Mouse (Mus musculus) liver (tissue): Measurements from ENCODE around the gene Setd4.
"Not testable (repeated sequence)": the region's sequence is repeated elsewhere in the genome, so short reads cannot be mapped to it uniquely, and the experiment has no call there.

Experiments used
- DNase-seq: peaks from one replicate; pipeline ENCODE4 v3.0.0-alpha.2; 2020; ENCODE audit warnings: mixed read lengths

Gene Setd4

DNA sequence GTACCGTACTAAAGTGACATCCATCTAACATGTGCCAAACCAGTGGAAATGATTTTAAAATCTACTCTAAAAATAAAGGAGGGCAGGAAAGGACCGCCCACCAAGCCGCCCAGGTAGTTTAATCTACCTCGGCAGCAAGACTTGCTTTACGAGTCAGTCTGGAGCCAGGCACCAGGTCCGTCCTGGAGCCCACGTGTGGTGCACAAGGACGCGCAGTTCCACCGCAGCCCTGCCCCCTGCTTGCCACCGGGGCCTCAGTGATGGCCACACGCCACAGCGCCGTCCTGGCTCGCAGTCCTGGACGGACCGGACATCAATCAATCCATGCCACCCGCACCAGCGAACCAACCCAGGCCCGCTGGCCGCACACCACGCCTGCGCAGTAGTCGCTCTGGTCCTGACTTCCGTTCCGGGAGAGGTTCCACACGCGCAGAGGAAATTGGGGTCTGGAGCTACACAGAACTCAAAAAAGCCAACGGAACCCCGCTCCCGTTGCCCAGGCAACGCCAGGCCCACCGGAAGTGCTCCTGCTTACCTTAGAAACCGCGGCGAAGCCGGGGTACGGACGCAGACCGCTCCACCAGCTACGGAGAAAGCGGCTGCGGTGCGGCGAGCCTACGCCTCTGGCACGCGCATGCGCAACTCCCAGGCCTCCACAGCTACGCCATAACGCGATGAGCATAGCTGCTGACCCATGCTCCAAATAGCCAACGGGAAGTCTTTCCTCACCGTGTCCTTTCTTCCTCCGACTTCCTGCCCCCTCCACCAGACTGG lies at the start of gene Setd4:
TSS of gene Setd4 (minus strand) at position 625 of the 774 bp plus-strand sequence.
- peak; percentile 91 for DNase-seq

DNA sequence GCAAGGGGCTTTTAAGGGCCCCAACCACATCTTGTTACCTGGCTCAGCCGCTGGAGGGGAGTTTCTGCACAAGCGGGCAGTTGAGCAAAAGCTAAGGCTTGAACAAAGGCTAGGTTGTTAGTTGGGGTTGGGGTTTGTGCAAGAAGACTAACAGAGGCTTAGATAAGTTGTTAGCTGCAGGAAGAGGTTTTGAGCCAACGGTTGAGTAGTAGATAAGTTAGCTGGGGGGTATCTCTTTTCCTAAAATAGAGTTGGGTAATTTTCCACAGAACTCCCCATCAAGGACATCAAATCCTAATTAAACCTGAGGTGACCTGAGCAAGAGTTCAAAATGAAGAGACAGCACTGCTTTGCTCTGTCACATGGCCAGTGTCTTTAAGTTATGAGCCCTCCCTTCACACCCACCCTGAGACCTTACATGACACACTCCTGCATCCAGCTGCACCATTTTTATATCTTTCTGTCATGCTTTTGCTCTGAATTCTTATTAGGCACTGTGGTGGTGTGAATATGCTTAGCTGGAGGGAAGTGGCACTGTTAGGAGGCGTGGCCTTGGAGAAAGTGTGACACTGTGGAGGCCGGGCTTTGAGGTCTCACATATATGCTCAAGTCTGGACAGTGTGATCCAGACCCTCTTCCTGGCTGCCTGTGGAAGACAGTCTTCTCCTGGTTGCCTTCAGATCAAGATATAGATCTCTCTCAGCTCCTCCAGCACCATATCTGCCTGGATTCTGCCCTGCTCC lies 44.7 kb upstream of the Setd4 start:
- DNase-seq = no peak

DNA sequence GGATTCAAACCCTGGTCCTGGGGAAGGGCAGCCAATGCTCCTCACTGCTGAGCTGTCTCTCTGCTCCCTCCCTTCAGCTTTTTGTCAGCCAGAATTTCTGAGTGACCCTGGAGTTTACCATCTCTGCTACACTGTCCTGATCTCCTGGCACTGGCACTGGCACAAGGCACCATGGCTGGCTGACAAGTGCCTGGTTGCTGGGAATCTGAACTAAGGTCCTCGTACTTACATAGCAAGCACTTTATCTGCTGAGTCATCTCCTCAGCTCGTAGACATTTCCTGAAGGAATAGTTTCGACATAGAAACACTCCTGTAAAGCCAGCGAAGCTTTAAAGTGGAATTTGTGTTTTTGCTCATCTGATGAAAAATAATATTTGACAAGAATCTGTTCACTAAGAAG lies 40.1 kb upstream of the Setd4 start:
- DNase-seq = no peak

DNA sequence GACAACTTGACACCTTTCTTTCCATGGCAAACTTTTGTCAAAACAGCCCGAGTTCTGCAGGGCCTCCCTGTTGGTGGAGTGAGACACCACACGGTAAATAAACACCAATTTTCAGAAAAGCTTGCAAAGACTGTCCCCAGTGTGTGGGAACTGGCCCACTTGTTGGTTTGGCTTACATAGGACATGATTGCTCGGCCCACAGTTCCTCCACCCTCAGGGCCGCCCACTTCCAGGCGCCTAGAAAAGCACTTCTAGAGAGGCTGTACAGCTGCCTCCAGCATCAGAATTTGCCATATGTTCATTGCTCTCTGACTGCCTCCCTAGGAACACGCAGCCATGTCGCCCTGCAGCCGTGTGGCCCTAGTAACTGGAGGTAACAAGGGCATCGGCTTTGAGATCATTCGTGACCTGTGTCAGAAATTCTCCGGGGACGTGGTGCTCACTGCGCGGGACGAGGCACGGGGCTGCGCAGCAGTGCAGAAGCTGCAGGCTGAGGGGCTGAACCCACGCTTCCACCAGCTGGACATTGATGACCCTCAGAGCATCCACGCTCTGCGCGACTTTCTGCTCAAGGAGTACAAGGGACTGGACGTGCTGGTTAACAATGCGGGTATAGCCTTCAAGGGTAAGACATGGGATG lies 24.0 kb upstream of the Setd4 start, which contains the start of gene Gm5678:
TSS of gene Gm5678 (plus strand) at position 337 of the 640 bp plus-strand sequence.
- no peak for DNase-seq

DNA sequence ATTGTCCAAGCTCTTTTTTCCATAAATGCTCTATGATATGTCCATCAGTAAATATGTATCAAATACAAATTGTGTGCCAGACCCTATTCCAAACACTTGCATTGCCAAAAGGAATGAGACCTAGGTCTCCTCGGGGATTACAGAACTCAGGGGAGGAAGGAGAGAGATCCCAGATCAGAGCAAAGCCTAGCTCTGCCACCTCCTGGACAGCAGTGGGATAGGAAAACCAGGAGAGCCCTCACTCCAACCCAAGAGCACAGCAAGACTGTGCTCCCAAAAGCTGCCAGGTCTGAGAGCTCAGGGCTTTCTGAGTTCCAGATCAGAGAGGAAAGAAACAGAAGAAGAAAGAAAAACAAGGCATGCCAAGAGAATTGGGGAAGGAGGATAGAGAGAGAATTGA lies 22.9 kb upstream of the Setd4 start:
- DNase-seq = no peak

DNA sequence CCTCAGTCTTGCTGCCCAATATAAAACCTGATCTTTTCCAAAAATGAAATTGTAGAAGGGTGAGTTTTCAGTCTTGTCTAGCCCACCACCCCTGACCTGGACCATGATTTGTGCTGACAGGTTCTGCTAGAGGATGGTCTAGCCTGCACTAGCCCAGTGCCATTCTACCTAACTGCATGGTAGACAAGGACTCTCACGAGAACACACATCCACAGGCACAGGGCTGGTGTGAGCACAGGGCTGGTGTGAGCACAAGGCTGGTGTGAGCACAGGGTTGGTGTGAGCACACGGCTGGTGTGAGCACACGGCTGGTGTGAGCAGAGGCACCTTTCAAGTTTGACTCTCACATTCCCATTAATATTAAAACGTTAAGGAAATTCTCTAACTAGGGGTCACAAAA lies 20.8 kb upstream of the Setd4 start:
- DNase-seq = no peak

DNA sequence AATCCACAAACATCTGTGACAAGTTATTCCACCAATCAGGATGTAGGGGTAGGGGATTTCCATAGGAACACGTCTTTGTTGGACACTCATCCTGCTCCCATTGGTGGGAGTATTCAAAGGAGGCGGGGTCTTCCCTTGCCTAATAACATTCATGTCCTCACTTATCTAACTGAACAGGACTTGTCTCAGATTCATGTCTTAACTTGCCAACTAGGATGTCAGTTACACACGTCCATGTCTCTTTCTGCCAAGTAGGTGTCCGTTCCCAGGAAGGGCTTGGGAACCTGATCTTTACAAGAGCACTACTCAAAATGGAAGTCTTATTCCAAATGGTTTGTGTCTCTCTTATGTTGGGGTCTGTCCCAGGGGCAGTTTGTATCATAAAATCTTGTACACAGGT lies 19.9 kb upstream of the Setd4 start:
- DNase-seq = not testable (repeated sequence)

DNA sequence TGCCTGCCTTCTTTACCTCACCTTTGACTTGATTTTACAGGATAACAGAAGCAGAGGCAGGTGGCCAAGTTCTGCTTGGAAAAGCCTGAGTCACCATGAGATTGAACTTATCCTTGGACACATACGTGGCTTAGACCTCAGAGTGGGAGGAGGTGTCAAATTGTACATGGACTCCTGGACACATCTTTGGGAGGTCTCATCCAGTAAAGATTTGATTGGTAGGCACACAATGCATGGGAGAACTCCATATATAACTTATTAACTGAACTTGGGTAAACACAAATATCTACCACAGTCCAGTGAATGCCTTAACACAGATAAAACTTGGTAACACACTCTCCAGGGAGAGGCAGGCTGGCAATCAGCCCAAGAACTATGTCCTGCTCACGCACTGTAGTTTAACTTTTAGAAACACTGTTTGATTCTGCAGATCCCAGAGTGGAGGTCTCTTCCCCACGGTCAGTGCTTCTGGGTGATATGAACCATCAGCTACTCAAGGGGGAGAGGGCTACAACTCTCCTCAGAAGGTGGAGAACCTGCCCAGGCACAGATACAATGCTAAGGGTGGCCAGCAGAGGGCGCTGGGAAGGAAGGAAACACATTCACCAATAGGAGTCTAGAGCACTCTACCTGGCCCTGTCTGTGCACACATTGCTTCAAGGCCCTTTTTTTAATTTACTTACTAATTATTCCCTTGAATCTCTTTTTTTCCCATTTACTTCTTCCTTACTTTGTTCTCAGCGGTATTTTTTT lies 11.4 kb upstream of the Setd4 start:
- DNase-seq = peak; percentile 81

DNA sequence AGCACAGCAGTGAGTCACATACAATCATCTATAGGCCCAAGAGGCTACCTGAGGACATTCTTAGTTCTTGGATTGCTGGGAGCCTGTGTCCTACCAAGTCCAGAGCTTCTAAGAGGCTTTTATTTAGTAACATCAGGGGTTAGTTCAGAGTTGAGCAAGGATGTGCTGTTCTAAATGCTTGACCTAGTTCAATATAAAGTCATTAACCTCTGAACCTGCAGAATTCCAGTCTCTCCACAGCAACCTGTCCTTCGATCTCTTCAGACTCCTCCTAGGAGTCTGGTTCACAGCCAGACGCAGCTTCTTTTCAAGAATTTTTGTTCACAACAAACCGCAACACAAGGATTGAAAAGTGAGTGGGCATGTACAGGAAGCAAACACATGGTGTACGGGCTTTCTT lies 7.1 kb upstream of the Setd4 start:
- no peak for DNase-seq

DNA sequence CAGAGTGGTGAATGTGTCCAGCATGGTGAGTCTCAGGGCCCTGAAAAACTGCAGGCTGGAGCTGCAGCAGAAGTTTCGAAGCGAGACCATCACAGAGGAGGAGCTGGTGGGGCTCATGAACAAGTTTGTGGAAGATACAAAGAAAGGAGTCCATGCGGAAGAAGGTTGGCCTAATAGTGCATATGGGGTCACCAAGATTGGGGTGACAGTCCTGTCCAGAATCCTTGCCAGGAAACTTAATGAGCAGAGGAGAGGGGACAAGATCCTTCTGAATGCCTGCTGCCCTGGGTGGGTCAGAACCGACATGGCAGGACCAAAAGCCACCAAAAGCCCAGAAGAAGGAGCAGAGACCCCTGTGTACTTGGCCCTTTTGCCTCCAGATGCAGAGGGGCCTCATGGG lies 5.9 kb upstream of the Setd4 start:
- DNase-seq = no peak

DNA sequence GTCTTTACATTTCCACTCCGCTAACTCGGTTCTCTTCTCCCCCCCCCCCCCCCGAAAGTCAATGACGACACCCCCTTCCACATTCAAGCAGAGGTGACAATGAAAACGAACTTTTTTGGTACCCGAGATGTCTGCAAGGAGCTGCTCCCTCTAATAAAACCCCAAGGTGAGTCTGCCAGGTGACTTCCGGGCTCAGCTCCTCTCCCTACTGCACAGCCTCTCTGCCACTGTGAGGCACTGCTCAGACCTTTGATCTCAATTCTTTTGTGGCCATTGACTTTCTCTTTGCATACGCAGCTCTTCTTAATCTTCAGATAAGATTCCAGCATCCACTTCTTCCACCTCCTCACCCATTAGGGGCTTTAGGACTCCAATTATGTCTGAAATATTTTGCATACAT lies 4.9 kb upstream of the Setd4 start:
- no peak for DNase-seq

DNA sequence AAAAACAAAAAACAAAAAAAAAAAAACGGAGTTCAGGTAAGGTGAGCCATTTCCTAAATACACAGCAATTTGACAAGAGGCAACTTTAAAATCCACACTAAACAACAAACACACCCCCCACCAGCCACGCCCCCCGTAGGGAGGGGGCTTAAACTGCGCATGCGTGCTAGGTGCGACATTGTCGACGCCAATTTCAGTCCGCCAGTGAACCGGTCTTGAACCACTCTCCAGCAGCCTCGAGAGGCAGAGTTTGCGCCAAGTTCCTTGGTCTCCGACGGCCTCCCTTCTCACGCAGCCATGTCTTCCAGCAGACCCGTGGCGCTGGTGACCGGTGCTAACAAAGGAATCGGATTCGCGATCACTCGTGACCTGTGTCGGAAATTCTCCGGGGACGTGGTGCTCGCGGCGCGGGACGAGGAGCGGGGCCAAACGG lies 3.8 kb upstream of the Setd4 start:
- peak; percentile 89 for DNase-seq

DNA sequence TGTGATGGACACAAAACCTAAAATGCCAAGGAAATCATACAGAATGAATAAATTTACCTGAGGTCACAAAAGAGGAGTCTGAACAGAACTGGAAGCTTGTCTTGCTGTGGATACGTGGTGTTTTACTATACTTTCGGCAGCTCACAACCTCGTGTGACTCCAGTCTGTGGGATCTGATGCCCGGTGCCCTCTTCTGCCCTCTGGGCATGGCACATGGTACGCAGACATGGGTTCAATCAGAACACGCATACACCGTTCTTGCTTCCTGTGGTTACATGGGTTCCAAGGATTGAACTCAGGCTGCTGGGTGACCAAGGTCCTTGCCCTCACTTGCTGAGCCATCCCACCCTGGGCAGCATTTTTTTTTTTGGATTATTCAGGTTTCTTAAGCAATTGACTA lies 2.3 kb upstream of the Setd4 start:
- no peak for DNase-seq

DNA sequence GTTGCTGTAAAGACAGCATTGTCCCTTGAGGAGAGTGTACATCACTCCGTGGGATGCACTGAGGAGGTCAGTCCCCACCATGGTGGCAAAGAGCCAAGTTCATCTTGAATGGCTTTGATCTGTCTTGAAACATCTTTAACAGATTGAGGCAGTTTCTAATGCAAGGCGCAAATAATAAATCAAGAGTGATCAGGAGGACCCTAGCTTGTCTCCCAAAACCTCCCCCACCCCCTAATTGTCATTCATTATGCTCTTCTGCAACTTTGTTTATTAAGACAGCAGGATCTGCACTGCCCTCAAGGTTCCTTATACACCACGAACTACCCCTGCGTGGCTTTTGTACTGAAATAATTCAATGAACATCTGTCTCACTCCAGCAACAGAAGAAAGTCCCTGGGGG lies 1.7 kb upstream of the Setd4 start, which contains the start of gene Cbr1:
TSS of gene Cbr1 (plus strand) at position 301 of the 400 bp plus-strand sequence.
- DNase-seq = no peak

DNA sequence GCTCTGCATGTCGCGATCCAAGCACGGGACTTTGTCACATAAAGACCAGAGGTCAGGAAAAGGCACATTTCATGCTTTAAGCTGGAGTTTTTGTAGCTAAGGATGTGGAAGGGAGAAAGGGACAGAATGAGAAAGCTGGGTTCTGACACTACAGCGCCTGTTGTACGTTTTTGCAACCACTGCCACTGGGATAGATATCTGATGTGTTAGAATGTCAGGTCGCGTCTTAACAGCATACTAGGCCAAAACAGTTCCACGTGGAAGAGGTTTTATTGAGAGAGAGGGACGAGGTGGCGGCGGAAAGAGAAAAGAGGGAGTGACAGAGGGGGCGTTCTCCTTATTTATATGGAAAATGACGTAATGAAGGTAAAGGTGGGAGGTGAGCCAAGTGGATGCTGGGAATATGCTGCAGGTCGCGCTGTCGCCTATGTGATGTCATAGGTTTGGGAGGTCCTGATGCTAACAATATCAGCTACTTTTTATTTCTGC lies 662 bp upstream of the Setd4 start:
- no peak for DNase-seq

DNA sequence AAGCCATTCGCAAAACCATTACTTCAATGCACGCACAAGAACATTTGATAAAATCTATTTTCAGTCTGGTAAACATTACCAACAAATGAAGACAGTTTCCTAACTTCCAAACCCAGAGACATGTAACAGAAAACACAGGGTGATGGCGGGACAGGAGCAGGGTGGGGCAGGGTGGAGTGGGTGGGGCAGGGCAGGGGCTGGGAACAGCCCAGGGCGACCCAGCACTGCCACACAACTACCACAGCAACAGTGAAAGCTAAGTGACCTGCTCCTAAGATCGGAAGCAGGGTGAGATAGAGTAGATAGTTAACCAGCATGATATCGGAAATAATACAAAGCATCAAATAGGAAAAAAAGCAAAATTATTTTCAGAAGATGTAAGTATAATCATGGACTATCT lies 4.4 kb downstream of the Setd4 start:
- peak; percentile 65 for DNase-seq

DNA sequence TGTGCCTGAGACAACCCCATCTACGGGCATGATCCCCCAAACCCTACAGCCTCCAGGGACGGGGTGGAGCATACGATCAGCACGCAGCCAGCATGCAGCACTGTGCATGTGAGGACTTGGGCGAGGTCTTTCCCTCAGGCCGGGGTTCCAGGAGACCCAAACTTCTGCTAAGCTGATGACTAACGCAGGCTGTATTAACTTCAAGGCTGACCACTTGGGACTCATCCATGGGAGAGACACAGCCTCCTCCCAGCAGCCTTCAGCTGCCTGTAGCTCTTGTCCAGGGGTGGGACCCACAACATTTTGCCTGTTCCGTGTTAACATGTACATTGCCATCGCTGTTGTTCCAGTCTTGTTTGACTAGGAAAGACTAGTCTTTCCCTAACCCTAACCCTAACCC lies 6.3 kb downstream of the Setd4 start:
- DNase-seq = peak; percentile 1

DNA sequence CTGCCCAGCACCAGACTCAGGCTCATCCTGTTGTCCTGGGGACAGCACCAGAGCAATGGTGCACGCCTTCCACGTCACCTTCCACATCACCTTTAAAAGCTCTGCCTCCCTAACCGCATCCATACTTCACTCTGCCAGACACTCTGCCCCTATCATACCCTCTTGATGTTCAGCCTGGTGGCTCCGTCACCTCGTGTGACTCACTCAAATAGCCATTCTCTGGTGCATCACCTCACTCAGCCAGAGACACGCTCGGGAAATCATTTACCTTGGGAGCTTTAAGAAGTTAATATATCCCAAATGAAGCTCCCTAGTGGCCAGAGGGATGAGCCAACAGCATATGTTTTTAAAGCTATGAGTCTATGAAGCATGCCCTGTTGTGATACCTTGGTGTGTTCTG lies 7.1 kb downstream of the Setd4 start:
- peak; percentile 1 for DNase-seq

DNA sequence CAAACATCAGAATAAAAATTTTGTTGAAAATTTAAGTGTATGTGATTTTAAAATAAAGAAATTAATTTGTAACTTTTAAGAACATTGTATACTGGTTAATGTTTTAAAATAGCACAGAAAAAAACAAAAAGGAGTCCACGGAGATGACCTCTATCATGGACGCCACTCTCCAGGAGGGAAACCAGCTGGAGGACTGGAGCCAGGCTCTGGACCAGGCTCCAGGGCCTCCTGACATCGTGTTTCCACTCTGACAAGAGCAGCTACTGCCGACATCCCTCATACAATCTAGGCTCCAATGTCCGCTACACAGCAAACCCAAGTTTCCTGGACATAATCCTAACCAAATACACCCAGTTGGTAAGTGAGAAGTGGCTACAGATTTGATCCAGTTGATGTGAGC lies 8.1 kb downstream of the Setd4 start:
- DNase-seq = no peak

DNA sequence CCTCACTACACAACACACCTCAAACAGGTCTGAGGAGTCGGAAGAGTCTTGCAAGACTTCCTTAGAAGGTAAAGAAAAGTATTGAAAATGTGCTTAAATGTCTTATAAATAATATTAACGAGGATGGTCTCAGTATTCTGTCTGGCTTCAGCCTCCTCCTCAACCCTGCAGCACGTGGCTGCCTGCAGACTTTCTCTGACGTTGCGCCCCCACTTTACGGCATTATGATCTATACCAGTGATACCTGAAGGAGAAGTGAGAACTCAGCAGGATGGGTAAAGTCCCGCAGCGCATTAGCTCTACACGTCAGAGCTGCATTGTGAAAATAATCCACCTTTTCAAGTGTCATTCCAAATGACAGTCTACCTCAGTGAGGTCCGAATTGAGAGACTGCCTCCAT lies 9.4 kb downstream of the Setd4 start:
- peak; percentile 0 for DNase-seq

DNA sequence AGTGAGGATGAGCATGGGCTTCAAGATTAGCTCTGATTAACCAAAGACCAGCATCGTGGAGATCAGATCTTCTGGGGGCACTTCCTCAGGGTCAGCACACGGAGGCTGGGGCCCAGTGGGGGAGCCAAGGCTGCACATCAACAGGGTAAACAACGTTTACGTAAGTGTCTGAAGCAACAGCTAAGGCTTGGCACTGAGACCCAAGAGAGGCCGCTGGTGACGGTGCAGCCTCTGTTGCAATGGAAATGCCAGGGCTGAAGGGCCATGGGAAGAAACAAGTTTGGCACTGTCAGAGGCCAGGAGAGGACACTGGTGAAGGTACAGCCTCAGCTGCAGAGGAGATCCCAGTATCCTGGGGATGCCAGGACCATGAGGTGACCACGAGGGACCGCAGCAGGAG lies 10.5 kb downstream of the Setd4 start:
- no peak for DNase-seq

DNA sequence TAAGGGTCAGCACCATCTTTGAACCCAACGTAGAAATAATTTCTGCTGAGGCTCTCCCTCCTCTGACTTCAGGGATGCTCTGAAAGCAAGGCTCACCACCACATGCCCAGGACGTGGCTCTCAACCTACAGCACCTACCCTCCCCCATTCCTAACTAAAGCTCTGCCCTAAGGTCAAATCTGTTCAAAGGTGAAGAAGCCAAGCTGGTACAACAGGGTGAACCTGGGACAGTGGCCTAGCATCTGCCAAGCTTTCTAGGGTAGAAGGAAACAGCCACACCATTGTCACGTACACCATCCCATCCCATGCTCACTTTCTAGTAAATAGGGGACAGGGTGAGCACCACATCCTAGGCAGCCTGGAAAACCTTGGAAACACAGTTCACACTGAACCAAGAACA lies 11.2 kb downstream of the Setd4 start:
- DNase-seq = no peak
